Mouse (Mus musculus) CH12.LX (cell line): ENCODE measurements around the gene Ctss. TPM values are rescaled to one million over a fixed set of nuclear protein-coding genes. Genes with fewer than 3 reads are reported as not detected.

Source experiments
- DNase-seq: peaks from one replicate; pipeline ENCODE4 v3.0.0-alpha.2; 2013; ENCODE audit errors: extremely low read depth
- H3K27ac ChIP-seq: 2 replicates; pipeline ENCODE4 v1.5.1; 2012; ENCODE audit warnings: low read depth, mild to moderate bottlenecking, control low read depth, moderate library complexity; ENCODE audit not compliant: insufficient read depth
- H3K27me3 ChIP-seq: replicated peaks from 2 replicates; pipeline ENCODE3; 2012; ENCODE audit warnings: inconsistent platforms
- H3K36me3 ChIP-seq, 2 experiments: replicated peaks in 1 of 2; 2 replicates each; pipeline versions ENCODE3 to v1.6.1; 2012; ENCODE audit warnings: inconsistent platforms in 1 of 2, low read length in 1 of 2, mild to moderate bottlenecking in 1 of 2, mixed read lengths in 1 of 2, moderate library complexity in 1 of 2; ENCODE audit not compliant: control insufficient read depth in 1 of 2, insufficient read depth in 1 of 2
- H3K4me1 ChIP-seq, 2 experiments: 2 replicates each; pipeline ENCODE4 v1.6.1; 2012; ENCODE audit warnings: inconsistent platforms in 1 of 2, moderate library complexity in 1 of 2; ENCODE audit not compliant: insufficient read depth in 2 of 2, control insufficient read depth in 1 of 2
- H3K4me2 ChIP-seq: 2 replicates; pipeline ENCODE4 v1.6.1; 2012; ENCODE audit warnings: low read depth, mild to moderate bottlenecking, control low read depth; ENCODE audit not compliant: poor library complexity, insufficient read depth, severe bottlenecking
- H3K4me3 ChIP-seq, 3 experiments: fragments of 150-350 bp in 1 of 3; sonication (generic) in 1 of 3; replicated peaks in 1 of 3; 2 replicates each; pipeline versions ENCODE3 to v1.5.1; 2011 to 2012; ENCODE audit warnings: low read depth in 2 of 3, low read length in 2 of 3, mild to moderate bottlenecking in 2 of 3, moderate library complexity in 2 of 3, control low read depth in 1 of 3, improper control_type of control experiment in 1 of 3, inconsistent platforms in 1 of 3, mixed read lengths in 1 of 3; ENCODE audit not compliant: poor library complexity in 1 of 3
- H3K79me2 ChIP-seq: replicated peaks from 2 replicates; pipeline ENCODE4 v1.6.1; 2012; ENCODE audit warnings: mild to moderate bottlenecking, moderate library complexity; ENCODE audit not compliant: control insufficient read depth, poor library complexity, insufficient read depth, severe bottlenecking; ENCODE audit errors: extremely low read depth
- H3K9ac ChIP-seq: 2 replicates; pipeline ENCODE4 v1.6.1; 2012; ENCODE audit warnings: low read depth, mild to moderate bottlenecking, control low read depth, moderate library complexity; ENCODE audit not compliant: insufficient read depth
- H3K9me3 ChIP-seq: replicated peaks from 2 replicates; pipeline ENCODE3; 2012; ENCODE audit warnings: low read length, inconsistent platforms, mixed read lengths
- BHLHE40 ChIP-seq: IDR thresholded peaks from 2 replicates; pipeline ENCODE4 v1.6.1; 2011; ENCODE audit warnings: mild to moderate bottlenecking, low read depth, low read length, improper control_type of control experiment
- CHD2 ChIP-seq: IDR thresholded peaks from 2 replicates; pipeline ENCODE4 v1.6.1; 2011; ENCODE audit warnings: low read length, improper control_type of control experiment
- CTCF ChIP-seq, 2 experiments: IDR thresholded peaks in 1 of 2; conservative IDR thresholded peaks in 1 of 2; 2 replicates each; pipeline ENCODE4 v1.5.1; 2011 to 2012; ENCODE audit warnings: low read depth in 2 of 2, low read length in 2 of 2, improper control_type of control experiment in 1 of 2, inconsistent platforms in 1 of 2, mild to moderate bottlenecking in 1 of 2, moderate library complexity in 1 of 2
- E2F4 ChIP-seq: IDR thresholded peaks from 2 replicates; pipeline ENCODE4 v1.6.1; 2011; ENCODE audit warnings: low read depth, low read length, improper control_type of control experiment; ENCODE audit not compliant: insufficient replicate concordance
- ELF1 ChIP-seq: IDR thresholded peaks from 2 replicates; pipeline ENCODE4 v1.6.1; 2014; ENCODE audit warnings: low read depth, mild to moderate bottlenecking, inconsistent platforms, low read length, improper control_type of control experiment
- EP300 ChIP-seq: IDR thresholded peaks from 2 replicates; pipeline ENCODE4 v1.6.1; 2011; ENCODE audit warnings: low read length, improper control_type of control experiment
- ETS1 ChIP-seq: conservative IDR thresholded peaks from 2 replicates; pipeline ENCODE4 v1.6.1; 2012; ENCODE audit warnings: low read depth, mild to moderate bottlenecking, inconsistent platforms, low read length, improper control_type of control experiment, moderate library complexity
- GABPA ChIP-seq: IDR thresholded peaks from 2 replicates; pipeline ENCODE4 v1.6.1; 2012; ENCODE audit warnings: low read depth, low read length, improper control_type of control experiment, inconsistent platforms; ENCODE audit not compliant: insufficient replicate concordance
- HCFC1 ChIP-seq: IDR thresholded peaks from 2 replicates; pipeline ENCODE4 v1.6.1; 2012; ENCODE audit warnings: low read depth, mild to moderate bottlenecking, inconsistent platforms, low read length, improper control_type of control experiment
- MAX ChIP-seq: IDR thresholded peaks from 2 replicates; pipeline ENCODE4 v1.6.1; 2011; ENCODE audit warnings: low read length, improper control_type of control experiment
- MXI1 ChIP-seq: IDR thresholded peaks from 2 replicates; pipeline ENCODE4 v1.6.1; 2011; ENCODE audit warnings: mild to moderate bottlenecking, low read depth, low read length, improper control_type of control experiment
- MYC ChIP-seq: IDR thresholded peaks from 2 replicates; pipeline ENCODE4 v1.6.1; 2011; ENCODE audit warnings: low read depth, mild to moderate bottlenecking, improper control_type of control experiment, low read length
- NELFE ChIP-seq: IDR thresholded peaks from 2 replicates; pipeline ENCODE4 v1.6.1; 2011; ENCODE audit warnings: low read depth, low read length, improper control_type of control experiment
- PAX5 ChIP-seq: IDR thresholded peaks from 2 replicates; pipeline ENCODE4 v1.6.1; 2012; ENCODE audit warnings: low read length, inconsistent platforms, mixed read lengths
- SIN3A ChIP-seq: IDR thresholded peaks from 2 replicates; pipeline ENCODE4 v1.6.1; 2012; ENCODE audit warnings: low read length, improper control_type of control experiment, inconsistent platforms
- SMC3 ChIP-seq: IDR thresholded peaks from 2 replicates; pipeline ENCODE4 v1.6.1; 2011; ENCODE audit warnings: low read depth, low read length, improper control_type of control experiment
- TBP ChIP-seq: conservative IDR thresholded peaks from 2 replicates; pipeline ENCODE4 v1.6.1; 2011; ENCODE audit warnings: low read depth, low read length, improper control_type of control experiment
- TCF12 ChIP-seq: IDR thresholded peaks from 2 replicates; pipeline ENCODE4 v1.6.1; 2014; ENCODE audit warnings: low read depth, mild to moderate bottlenecking, inconsistent platforms, low read length, improper control_type of control experiment
- ZMIZ1 ChIP-seq: IDR thresholded peaks from 2 replicates; pipeline ENCODE4 v1.6.1; 2012; ENCODE audit warnings: low read depth, mild to moderate bottlenecking, inconsistent platforms, low read length, improper control_type of control experiment
- ZNF384 ChIP-seq: IDR thresholded peaks from 2 replicates; pipeline ENCODE4 v1.6.1; 2012; ENCODE audit warnings: low read depth, low read length, improper control_type of control experiment, inconsistent platforms
- dilution Hi-C: fragments of 300-500 bp; cut with MboI; formaldehyde crosslinking; loops from 2 replicates; pipeline ENCODE4 v1.14.3; 2020; ENCODE audit warnings: low sequenced_read_pairs; ENCODE audit not compliant: extremely low pct_unique_long_range_greater_than_20kb, extremely low pct_ligation_motif_present
- in situ Hi-C: fragments of 300-500 bp; cut with MboI; formaldehyde crosslinking; loops from 3 replicates; pipeline ENCODE4 v1.14.3; 2019; ENCODE audit warnings: low sequenced_read_pairs, low pct_ligation_motif_present, low pct_unique_long_range_greater_than_20kb, mixed read lengths
- polyA plus RNA-seq: library from polyadenylated mRNA; unstranded; fragments of >175 nt; gene quantifications from 2 replicates; pipeline ENCODE4 v1.2.1, GENCODE M21; 2012; ENCODE audit warnings: low read depth; ENCODE audit not compliant: insufficient read length
- total RNA-seq, 2 experiments: library from RNA; depleted of rRNA; stranded (reverse); fragments of 300-350 nt in 1 of 2; fragments of >200 nt in 1 of 2; gene quantifications; 2 replicates each; pipeline ENCODE4 v1.2.3; 2012 to 2014

Gene Ctss
- total and polyA plus RNA-seq, 3 experiments = 178 to 282 (median 238) TPM

- Histone ChIP-seq H3K27ac (no peak within 1 kb of the TSS), H3K4me1 (no peaks in the 10 kb centered on the region), H3K79me2 (no peaks in the 10 kb centered on the region), H3K9ac (no peak within 1 kb of the TSS), H3K9me3 (no peaks in the 10 kb centered on the region), H3K27me3 (no peaks in the 10 kb centered on the region), H3K36me3 (peaks cover 3 to 16% of the 10 kb centered on the region in 2 experiments), H3K4me2 (no peak within 1 kb of the TSS), H3K4me3 (no peak within 1 kb of the TSS)
- no peak for TF ChIP-seq MAX
- no peak for TF ChIP-seq CHD2
- TF ChIP-seq MYC = no peak
- DNase-seq = no peak
- in situ Hi-C loops = no loop called here
- dilution Hi-C loops = no loop called here
Measured at GRCm38 (mm10) chr3:95559437-95559836, 32.9 kb downstream of the Ctss start, which contains the start of gene Hormad1. TSS of gene Hormad1 (plus strand) at chr3:95559677.

- no peaks in the 10 kb centered on the region for H3K27me3 ChIP-seq
- no peak overlapping the region for H3K9ac ChIP-seq
- no peak overlapping the region for H3K27ac ChIP-seq
- no peak for DNase-seq
- H3K4me3 ChIP-seq = no peak overlapping the region
- H3K4me1 ChIP-seq = no peaks in the 10 kb centered on the region
- peaks cover 3 to 7% of the 10 kb centered on the region in 2 experiments for H3K36me3 ChIP-seq
- TF ChIP-seq ZNF384 (peak; percentile 66; the same call in 1 of the 2 replicates), TCF12 (no peak)
- no peaks in the 10 kb centered on the region for H3K9me3 ChIP-seq
- no peaks in the 10 kb centered on the region for H3K79me2 ChIP-seq
- no peak overlapping the region for H3K4me2 ChIP-seq
- dilution Hi-C loops (no loop called here), in situ Hi-C loops (no loop called here)
Measured at GRCm38 (mm10) chr3:95560738-95561137, 34.2 kb downstream of the Ctss start.

GRCm38 (mm10) chr3:95561826-95562225 is 35.2 kb downstream of the Ctss start:
- Histone ChIP-seq H3K27me3 (no peaks in the 10 kb centered on the region), H3K79me2 (no peaks in the 10 kb centered on the region), H3K9ac (no peak overlapping the region), H3K36me3 (no peaks in the 10 kb centered on the region), H3K27ac (no peak overlapping the region), H3K4me3 (no peak overlapping the region), H3K4me1 (no peaks in the 10 kb centered on the region), H3K4me2 (no peak overlapping the region), H3K9me3 (no peaks in the 10 kb centered on the region)
- DNase-seq = no peak
- dilution Hi-C loops = no loop called here
- in situ Hi-C loops = no loop called here
- TF ChIP-seq EP300 = no peak
- TF ChIP-seq CTCF (conservative IDR thresholded peaks at IDR 0.05 in 1 of 2, IDR thresholded peaks at IDR 0.05 in 1 of 2; ENCODE audit: low read depth in 2 of 2, low read length in 2 of 2) = no peak
- TF ChIP-seq ETS1 = no peak
- no peak for TF ChIP-seq MXI1
- no peak for TF ChIP-seq HCFC1
- TF ChIP-seq MAX = no peak
- no peak for TF ChIP-seq MYC
- no peak for TF ChIP-seq E2F4
- no peak for TF ChIP-seq SIN3A
- no peak for TF ChIP-seq SMC3
- TF ChIP-seq ZMIZ1 = no peak
- TF ChIP-seq PAX5 = no peak
- no peak for TF ChIP-seq TBP
- TF ChIP-seq GABPA = no peak
- TF ChIP-seq BHLHE40 = no peak
- no peak for TF ChIP-seq TCF12
- TF ChIP-seq NELFE = no peak
- no peak for TF ChIP-seq ELF1
